Mouse (Mus musculus): Measurements from ENCODE around the gene Kcna5. TPM values are rescaled to one million over a fixed set of nuclear protein-coding genes. Genes with fewer than 3 reads are reported as not detected.

The Kcna5 gene
- total and polyA plus RNA-seq, 2 experiments from 2014 or later, result 3.4 to 4.8 TPM

DNA sequence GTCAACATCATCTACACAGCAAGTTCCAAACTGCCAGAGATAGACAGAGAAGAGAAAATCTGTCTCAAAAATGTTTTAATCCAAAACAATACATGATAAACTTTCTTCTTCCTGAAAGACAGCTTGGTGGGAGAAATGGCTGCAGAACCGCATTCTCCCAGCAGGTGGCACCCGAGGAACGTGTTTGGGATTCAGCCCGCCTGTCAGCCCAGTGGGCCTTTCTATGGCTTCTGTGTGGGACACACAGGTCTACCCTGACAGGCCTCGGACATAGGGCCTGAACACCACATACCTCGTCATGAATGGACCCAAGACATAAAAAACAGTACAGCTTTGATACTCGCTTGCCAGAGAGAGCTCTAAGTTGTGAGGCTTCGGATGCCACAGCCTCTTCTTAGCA is 35.1 kb downstream of the Kcna5 start:
- peak; percentile 93 for TF ChIP-seq CTCF (IDR thresholded peaks at IDR 0.05; ENCODE audit: low read depth)
- WGBS, result 18% methylated on average over 8 of the region's 8 CpGs
- Histone ChIP-seq H3K27ac (no peak overlapping the region), H3K4me1 (ENCODE audit: insufficient read depth, low read length) (no peaks in the 10 kb centered on the region), H3K36me3 (ENCODE audit: insufficient read depth, low read length) (no peaks in the 10 kb centered on the region), H3K9ac (replicated peaks; ENCODE audit: low read length) (no peak overlapping the region), H3K4me3 (ENCODE audit: low read length) (no peak overlapping the region), H3K27me3 (ENCODE audit: insufficient read depth, low read length) (no peaks in the 10 kb centered on the region), H3K9me3 (ENCODE audit: low read length) (no peaks in the 10 kb centered on the region), H3K4me2 (ENCODE audit: low read depth, low read length) (no peak overlapping the region)
- ATAC-seq, result peak; percentile 36; the same call in 1 of the 2 replicates
- peak; percentile 84 for DNase-seq (ENCODE audit: low spot score)

DNA sequence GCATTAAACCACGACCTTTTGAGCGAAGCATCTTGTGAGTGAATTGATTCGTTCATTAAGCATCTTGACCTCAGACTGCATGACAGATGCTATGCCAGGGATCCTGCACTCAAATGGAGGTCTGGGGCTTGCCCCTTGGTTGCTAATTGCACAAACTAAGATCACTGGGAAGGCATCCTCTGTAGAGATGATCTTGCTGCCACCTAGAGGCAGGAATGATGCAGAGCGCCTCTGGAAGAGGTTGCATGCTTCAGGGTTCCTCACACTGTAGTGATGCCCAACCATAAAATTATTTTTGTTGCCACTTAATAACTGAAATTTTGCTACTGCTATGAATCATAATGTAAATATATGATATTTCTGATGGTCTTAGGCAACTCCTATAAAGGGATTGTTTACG is 37.3 kb downstream of the Kcna5 start:
- Histone ChIP-seq H3K4me1 (ENCODE audit: insufficient read depth, low read length) (no peaks in the 10 kb centered on the region), H3K9me3 (ENCODE audit: low read length) (no peaks in the 10 kb centered on the region), H3K27me3 (ENCODE audit: insufficient read depth, low read length) (no peaks in the 10 kb centered on the region), H3K4me3 (ENCODE audit: low read length) (no peak overlapping the region), H3K27ac (no peak overlapping the region), H3K4me2 (ENCODE audit: low read depth, low read length) (no peak overlapping the region), H3K36me3 (ENCODE audit: insufficient read depth, low read length) (no peaks in the 10 kb centered on the region), H3K9ac (replicated peaks; ENCODE audit: low read length) (no peak overlapping the region)
- DNase-seq (ENCODE audit: low spot score) (peak; percentile 83), ATAC-seq (peak; percentile 71)
- 56% methylated on average over 5 of the region's 5 CpGs for WGBS
- TF ChIP-seq CTCF (IDR thresholded peaks at IDR 0.05; ENCODE audit: low read depth), result peak; percentile 93

DNA sequence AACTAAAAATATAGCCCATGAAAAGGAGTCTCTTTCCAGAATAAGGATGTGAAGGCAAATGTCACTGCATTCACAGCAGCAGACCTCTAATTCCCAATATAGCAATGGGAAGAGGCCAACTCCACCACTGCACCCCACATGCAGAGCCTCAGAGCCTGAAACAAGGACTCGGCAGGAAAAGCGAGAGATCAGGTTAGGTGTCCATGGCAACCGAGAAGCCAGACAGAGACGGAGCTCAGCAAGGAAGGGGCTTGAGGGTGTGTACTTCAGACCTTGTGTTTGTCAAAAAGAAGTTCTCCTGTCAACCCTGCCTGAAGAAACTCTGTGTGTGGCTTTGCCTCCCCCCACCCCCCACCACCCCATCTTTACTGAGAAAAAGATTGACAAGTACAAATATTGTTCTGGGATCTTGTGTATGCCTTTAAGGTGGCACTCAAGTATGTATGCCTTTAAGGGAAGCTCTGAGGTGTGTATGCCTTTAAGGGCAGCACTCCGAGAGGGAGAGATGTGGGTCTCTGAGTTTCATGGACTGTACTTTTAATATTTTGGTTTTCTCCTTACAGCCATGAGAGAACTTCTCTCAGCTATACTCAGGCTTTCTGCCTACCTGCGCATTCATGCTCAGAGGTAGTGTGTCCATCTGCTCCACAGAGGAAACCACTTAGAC is 37.9 kb downstream of the Kcna5 start:
- H3K4me2 ChIP-seq (ENCODE audit: low read depth, low read length), result no peak overlapping the region
- H3K4me3 ChIP-seq (ENCODE audit: low read length), result no peak overlapping the region
- no peaks in the 10 kb centered on the region for H3K27me3 ChIP-seq (ENCODE audit: insufficient read depth, low read length)
- H3K9ac ChIP-seq (replicated peaks; ENCODE audit: low read length), result no peak overlapping the region
- 30% methylated on average over 6 of the region's 6 CpGs for WGBS
- TF ChIP-seq CTCF (IDR thresholded peaks at IDR 0.05; ENCODE audit: low read depth), result no peak
- peak; percentile 50; the same call in 1 of the 2 replicates for ATAC-seq
- no peaks in the 10 kb centered on the region for H3K4me1 ChIP-seq (ENCODE audit: insufficient read depth, low read length)
- no peak overlapping the region for H3K27ac ChIP-seq
- no peaks in the 10 kb centered on the region for H3K9me3 ChIP-seq (ENCODE audit: low read length)
- H3K36me3 ChIP-seq (ENCODE audit: insufficient read depth, low read length), result no peaks in the 10 kb centered on the region
- peak; percentile 31 for DNase-seq (ENCODE audit: low spot score)

DNA sequence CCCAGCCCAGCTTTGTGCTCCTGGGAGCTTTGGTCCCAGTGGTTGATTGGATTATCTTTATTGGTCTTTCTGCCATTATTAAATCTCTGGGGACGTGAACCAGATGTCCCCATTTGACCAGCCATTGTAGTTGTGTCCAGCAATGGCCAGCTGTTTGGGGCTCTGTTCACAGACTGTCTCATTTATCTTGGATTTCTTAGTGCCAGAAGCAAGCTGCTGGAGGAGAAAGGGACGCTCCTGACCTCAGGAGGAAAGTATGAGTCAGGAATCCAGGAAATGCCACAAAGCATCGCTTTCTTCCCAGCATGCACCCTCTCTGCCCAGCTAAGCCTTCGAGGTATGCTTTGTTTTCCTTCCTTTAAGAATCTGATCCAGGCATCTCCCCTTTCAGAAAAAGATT is 48.1 kb downstream of the Kcna5 start:
- H3K4me1 ChIP-seq (ENCODE audit: insufficient read depth, low read length), result no peaks in the 10 kb centered on the region

DNA sequence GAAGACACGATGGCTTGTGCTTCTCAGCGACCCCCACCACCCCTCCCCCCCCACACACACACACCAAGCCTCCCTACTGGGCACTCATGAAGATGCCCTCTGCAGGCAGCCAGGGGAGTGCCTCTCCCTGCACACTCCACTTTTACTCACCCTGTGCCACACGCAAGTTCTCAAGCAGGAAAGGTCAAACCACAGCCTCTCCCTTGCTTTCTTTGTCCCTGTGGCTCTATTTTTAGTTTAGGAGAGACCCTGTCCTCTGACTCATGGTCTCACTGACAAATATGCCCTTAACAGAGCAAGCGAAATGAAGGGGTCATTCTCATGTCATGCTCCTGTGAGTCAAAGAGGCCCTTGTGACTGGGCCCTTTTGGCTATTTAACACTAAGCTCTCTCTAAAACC is 50.3 kb downstream of the Kcna5 start:
- H3K9ac ChIP-seq (replicated peaks; ENCODE audit: low read length), result no peak overlapping the region
- no peak overlapping the region for H3K27ac ChIP-seq
- no peaks in the 10 kb centered on the region for H3K36me3 ChIP-seq (ENCODE audit: insufficient read depth, low read length)
- no peak for ATAC-seq
- TF ChIP-seq CTCF (IDR thresholded peaks at IDR 0.05; ENCODE audit: low read depth), result no peak
- H3K27me3 ChIP-seq (ENCODE audit: insufficient read depth, low read length), result no peaks in the 10 kb centered on the region
- H3K4me2 ChIP-seq (ENCODE audit: low read depth, low read length), result no peak overlapping the region
- no peak overlapping the region for H3K4me3 ChIP-seq (ENCODE audit: low read length)
- WGBS, result 47% methylated on average over 4 of the region's 4 CpGs
- H3K4me1 ChIP-seq (ENCODE audit: insufficient read depth, low read length), result no peaks in the 10 kb centered on the region
- no peaks in the 10 kb centered on the region for H3K9me3 ChIP-seq (ENCODE audit: low read length)
- DNase-seq (ENCODE audit: low spot score), result no peak

More for the DNA sequence above, 48.1 kb downstream of the Kcna5 start:
- 43% methylated on average over 4 of the region's 4 CpGs for WGBS
- no peaks in the 10 kb centered on the region for H3K9me3 ChIP-seq (ENCODE audit: low read length)
- DNase-seq (ENCODE audit: low spot score), result no peak
- TF ChIP-seq CTCF (IDR thresholded peaks at IDR 0.05; ENCODE audit: low read depth), result no peak
- no peak overlapping the region for H3K4me3 ChIP-seq (ENCODE audit: low read length)
- no peak overlapping the region for H3K9ac ChIP-seq (replicated peaks; ENCODE audit: low read length)
- no peak for ATAC-seq
- H3K4me2 ChIP-seq (ENCODE audit: low read depth, low read length), result no peak overlapping the region
- no peaks in the 10 kb centered on the region for H3K36me3 ChIP-seq (ENCODE audit: insufficient read depth, low read length)
- H3K27ac ChIP-seq, result no peak overlapping the region
- no peaks in the 10 kb centered on the region for H3K27me3 ChIP-seq (ENCODE audit: insufficient read depth, low read length)

DNA sequence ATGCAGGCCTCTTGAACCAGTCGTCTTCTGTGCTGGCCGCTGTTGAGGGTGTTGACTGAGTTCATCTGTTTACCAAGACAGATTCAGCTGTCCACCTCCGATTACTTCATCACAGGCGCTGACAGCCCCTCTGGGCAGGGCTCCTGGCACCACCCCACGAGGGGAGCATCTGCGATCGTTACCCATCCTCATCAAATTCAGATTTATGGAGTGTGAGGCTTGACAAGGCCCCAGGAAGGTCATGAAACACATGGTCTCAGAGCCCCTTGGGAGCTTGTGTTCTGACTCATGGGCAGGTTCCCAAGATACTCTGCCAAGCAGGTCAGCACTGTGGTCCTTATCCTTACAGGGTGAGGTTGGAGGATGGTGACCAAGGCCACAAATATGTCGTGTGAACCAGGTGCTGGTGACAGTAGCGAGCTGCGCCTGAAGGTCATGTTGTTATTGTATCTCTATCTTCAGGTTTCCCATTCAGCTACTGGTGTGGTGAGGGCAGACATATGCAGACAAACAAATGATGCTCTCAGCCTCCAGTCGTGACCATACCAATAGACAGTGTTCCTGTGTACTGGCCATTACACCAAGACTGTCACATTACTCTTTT is 51.8 kb downstream of the Kcna5 start:
- H3K4me3 ChIP-seq (ENCODE audit: low read length), result no peak overlapping the region
- peak; percentile 41 for DNase-seq (ENCODE audit: low spot score)
- no peak for TF ChIP-seq CTCF (IDR thresholded peaks at IDR 0.05; ENCODE audit: low read depth)

More for the DNA sequence above, 51.8 kb downstream of the Kcna5 start:
- Histone ChIP-seq H3K36me3 (ENCODE audit: insufficient read depth, low read length) (no peaks in the 10 kb centered on the region), H3K27me3 (ENCODE audit: insufficient read depth, low read length) (no peaks in the 10 kb centered on the region), H3K27ac (no peak overlapping the region), H3K4me2 (ENCODE audit: low read depth, low read length) (no peak overlapping the region), H3K4me1 (ENCODE audit: insufficient read depth, low read length) (no peaks in the 10 kb centered on the region), H3K9me3 (ENCODE audit: low read length) (no peaks in the 10 kb centered on the region), H3K9ac (replicated peaks; ENCODE audit: low read length) (no peak overlapping the region)
- peak; percentile 55 for ATAC-seq
- 70% methylated on average over 11 of the region's 11 CpGs for WGBS

Other genes with a start within 250 kb of the Kcna5 start
- 8.9 and 9.4 TPM in 2 replicates for gene Kcna1, start 111.0 kb upstream of the Kcna5 start, total RNA-seq (2014; rRNA removed)
- 7.2 and 7.9 TPM in 2 replicates for gene Kcna1, start 111.0 kb upstream of the Kcna5 start, polyA plus RNA-seq (2015; fragmentation: Nextera tagmentation; extraction: Ambion mirVana)
- 66.4 and 67.5 TPM in 2 replicates for gene Kcna6, start 205.3 kb upstream of the Kcna5 start, total RNA-seq (2014; rRNA removed)
- 23.6 TPM in 2 replicates for gene Kcna6, start 205.3 kb upstream of the Kcna5 start, polyA plus RNA-seq (2015; fragmentation: Nextera tagmentation; extraction: Ambion mirVana)

Data from hindbrain, postnatal 0 days (tissue).